Mouse (Mus musculus) embryo, embryonic 10 days (tissue): Measurements from ENCODE around the gene Carm1.
"Not testable (repeated sequence)": the region's sequence is repeated elsewhere in the genome, so short reads cannot be mapped to it uniquely, and the experiment has no call there.

Experiments used
- DNase-seq: peaks from one replicate; pipeline ENCODE4 v3.0.0-alpha.2; 2015; ENCODE audit warnings: low spot score

Carm1 gene

GRCm38 (mm10) chr9:21537009-21537408 lies 9.7 kb upstream of the Carm1 start:
- no peak for DNase-seq

GRCm38 (mm10) chr9:21539981-21540753 lies 6.5 kb upstream of the Carm1 start:
- no peak for DNase-seq

- not testable (repeated sequence) for DNase-seq
These were observed 4.7 kb upstream of the Carm1 start for GRCm38 (mm10) chr9:21542001-21542400.

GRCm38 (mm10) chr9:21545351-21545915 lies 1.3 kb upstream of the Carm1 start:
- DNase-seq = peak; percentile 83

GRCm38 (mm10) chr9:21545916-21546788 lies 542 bp upstream of the Carm1 start:
- DNase-seq = peak; percentile 99

- DNase-seq = peak; percentile 74
These were observed 614 bp downstream of the Carm1 start for GRCm38 (mm10) chr9:21547075-21547941.

GRCm38 (mm10) chr9:21551049-21551448 lies 4.4 kb downstream of the Carm1 start:
- no peak for DNase-seq

- DNase-seq = no peak
These were observed 7.0 kb downstream of the Carm1 start for GRCm38 (mm10) chr9:21553607-21554273.

GRCm38 (mm10) chr9:21555198-21555742 lies 8.6 kb downstream of the Carm1 start:
- no peak for DNase-seq

- no peak for DNase-seq
These were observed 10.3 kb downstream of the Carm1 start for GRCm38 (mm10) chr9:21556996-21557395.

- no peak for DNase-seq
These were observed 10.9 kb downstream of the Carm1 start for GRCm38 (mm10) chr9:21557556-21557955.

- DNase-seq = peak; percentile 20
These were observed 11.7 kb downstream of the Carm1 start for GRCm38 (mm10) chr9:21558366-21558765.

GRCm38 (mm10) chr9:21559151-21559550 lies 12.5 kb downstream of the Carm1 start:
- no peak for DNase-seq

GRCm38 (mm10) chr9:21564420-21564819 lies 17.7 kb downstream of the Carm1 start:
- no peak for DNase-seq

- DNase-seq = no peak
These were observed 18.4 kb downstream of the Carm1 start for GRCm38 (mm10) chr9:21565004-21565586.

- DNase-seq = no peak
These were observed 19.8 kb downstream of the Carm1 start for GRCm38 (mm10) chr9:21566538-21566937.

- no peak for DNase-seq
These were observed 20.4 kb downstream of the Carm1 start for GRCm38 (mm10) chr9:21567051-21567450.

- DNase-seq = no peak
These were observed 22.1 kb downstream of the Carm1 start for GRCm38 (mm10) chr9:21568657-21569255.

GRCm38 (mm10) chr9:21574012-21574801 lies 27.5 kb downstream of the Carm1 start:
- no peak for DNase-seq
